Mouse (Mus musculus): ENCODE measurements around the gene L2hgdh.
"Not testable (repeated sequence)": the region's sequence is repeated elsewhere in the genome, so short reads cannot be mapped to it uniquely, and the experiment has no call there.

L2hgdh gene

DNA sequence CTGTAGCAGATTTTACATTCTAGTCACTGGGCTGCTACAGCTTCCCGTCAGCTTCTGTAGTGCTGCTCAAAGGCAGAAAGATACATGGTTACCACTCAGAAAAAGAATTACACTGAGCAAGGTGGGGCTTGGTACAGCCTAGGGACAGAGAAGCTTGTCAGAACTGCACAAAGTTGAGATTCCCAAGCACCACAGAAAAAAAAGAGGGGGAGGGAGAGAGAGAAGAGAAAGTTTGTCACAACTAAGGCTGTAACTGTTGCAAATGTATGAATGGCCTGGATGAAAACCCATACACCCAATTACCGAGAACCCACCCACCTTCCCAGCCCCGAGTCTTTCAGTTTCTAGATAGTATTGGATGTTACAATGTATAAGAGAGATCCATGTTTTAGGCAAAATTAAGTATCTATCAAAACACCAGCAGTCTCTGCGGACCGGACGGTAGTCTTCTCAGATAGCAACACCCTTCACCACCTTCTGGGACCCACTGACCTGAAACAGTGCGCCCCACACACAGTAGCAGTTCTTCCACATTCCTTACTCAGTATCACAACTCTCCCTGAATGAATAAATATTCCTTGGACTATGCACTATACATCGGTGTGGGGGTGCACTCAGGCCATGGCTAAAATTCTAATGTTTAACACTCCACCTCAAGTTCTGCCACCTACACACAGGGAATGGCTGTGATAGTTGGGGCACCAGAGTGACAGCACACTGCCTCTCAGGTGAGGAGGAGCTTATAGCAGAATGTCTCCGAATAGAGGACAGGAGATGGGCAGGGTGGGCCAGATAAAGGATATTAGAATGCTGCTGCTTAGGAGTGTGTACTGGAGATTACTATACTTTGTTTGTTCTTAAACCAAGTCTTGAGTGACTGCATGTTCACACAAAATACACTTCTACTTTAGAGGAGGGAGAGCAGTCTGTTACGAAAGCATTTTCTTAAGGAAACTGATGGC is 49.8 kb downstream of the L2hgdh start:
- no peak for DNase-seq (ENCODE audit: inconsistent age in 2 of 2, low spot score in 1 of 2)

- no peak for DNase-seq (ENCODE audit: inconsistent age in 2 of 2, low spot score in 1 of 2)
These were observed 50.5 kb downstream of the L2hgdh start for GRCm38 (mm10) chr12:69674176-69674575.

DNA sequence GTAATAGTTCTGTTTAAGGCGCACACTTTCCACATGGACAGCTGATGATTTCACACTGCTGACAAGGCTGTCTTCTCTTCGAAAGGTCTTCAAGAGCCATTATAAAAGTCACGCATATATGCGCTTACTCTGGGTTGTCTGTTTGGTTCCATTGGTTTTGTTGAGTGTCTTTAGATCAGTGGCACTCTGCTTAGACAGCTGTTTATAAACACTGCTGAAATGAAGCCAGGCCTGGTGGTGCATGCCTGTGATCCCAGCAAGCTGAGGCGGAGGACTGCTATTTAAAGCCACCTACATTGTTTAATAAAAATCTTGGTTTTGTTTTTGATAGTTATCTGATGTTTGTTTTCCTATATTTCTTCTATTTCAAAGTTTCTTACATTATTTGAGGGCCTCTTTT is 58.0 kb downstream of the L2hgdh start:
- DNase-seq (ENCODE audit: inconsistent age in 2 of 2, low spot score in 1 of 2): no peak

- DNase-seq (ENCODE audit: inconsistent age in 2 of 2, low spot score in 1 of 2): no peak
These were observed 63.0 kb downstream of the L2hgdh start for GRCm38 (mm10) chr12:69661658-69662057.

DNA sequence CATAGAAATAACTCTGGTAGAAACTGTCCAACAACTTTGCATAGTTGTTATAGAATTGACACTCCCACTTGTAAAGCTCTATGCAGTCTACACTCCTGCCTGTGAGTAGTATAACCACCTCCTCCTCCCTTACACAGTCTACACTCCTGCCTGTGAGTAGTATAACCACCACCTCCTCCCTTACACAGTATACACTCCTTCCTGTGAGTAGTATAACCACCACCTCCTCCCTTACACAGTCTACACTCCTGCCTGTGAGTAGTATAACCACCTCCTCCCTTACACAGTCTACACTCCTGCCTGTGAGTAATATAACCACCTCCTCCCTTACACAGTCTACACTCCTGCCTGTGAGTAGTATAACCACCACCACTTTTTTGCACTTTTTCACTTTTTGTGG is 70.7 kb downstream of the L2hgdh start:
- not testable (repeated sequence) for DNase-seq (ENCODE audit: inconsistent age in 2 of 2, low spot score in 1 of 2)

DNA sequence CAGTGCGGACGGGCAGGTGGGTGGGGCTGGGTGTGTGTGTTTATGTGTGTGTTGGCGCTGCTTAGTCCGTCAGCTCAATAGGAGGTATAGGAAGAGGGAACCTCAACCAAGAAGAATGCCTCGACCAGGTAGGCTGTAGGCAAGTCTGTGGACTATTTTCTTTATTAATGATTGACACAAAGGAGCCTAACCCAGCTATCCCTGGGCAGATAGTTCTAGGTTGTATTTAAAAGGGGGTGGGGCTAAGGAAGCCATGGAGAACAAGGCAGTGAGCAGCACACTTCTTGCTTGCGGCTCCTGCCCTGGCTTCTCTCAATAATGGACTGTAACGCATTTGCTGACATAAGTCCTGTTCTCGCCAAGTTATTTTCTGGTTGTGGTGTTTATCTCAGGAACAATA is 75.2 kb downstream of the L2hgdh start:
- DNase-seq (ENCODE audit: inconsistent age in 2 of 2, low spot score in 1 of 2): no peak

GRCm38 (mm10) chr12:69645821-69646616 is 78.7 kb downstream of the L2hgdh start:
- DNase-seq (ENCODE audit: inconsistent age in 2 of 2, low spot score in 1 of 2): no peak

- DNase-seq (ENCODE audit: inconsistent age in 2 of 2, low spot score in 1 of 2): no peak
These were observed 79.8 kb downstream of the L2hgdh start for GRCm38 (mm10) chr12:69644877-69645276.

- DNase-seq (ENCODE audit: inconsistent age in 2 of 2, low spot score in 1 of 2): no peak
These were observed 81.8 kb downstream of the L2hgdh start for GRCm38 (mm10) chr12:69642877-69643276.
